Comparison of ENCODE assay signal across 8 mouse cellular contexts in the genomic region with DNA sequence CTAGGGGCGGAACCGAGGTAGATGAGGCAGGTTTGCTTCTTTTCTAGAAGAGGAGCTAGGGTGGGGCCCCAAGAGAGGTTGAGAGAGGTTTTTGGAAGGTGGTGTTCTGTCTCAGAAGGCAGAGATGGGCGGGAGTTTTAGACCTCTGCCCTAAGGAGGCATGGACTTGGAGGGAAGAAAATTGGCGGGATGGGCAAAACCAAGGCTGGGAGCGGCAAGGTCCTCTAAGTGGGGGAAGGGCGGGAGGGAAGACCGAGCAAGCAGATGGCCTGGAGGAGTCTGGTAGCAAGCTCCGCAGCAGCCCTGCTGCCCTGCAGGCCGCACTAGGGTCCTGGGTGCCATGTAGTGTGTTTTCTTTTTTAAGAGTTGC. TPM values are rescaled to one million over a fixed set of nuclear protein-coding genes. Genes with fewer than 3 reads are reported as not detected.
A peak's percentile ranks its signal among the peaks of the same experiment; 100 is the strongest.
DNase-seq lines count a peak whose midpoint lies in the region; ATAC-seq and TF ChIP-seq lines count a peak whose summit lies in the region.

No protein-coding gene starts in this region.

- H3K27ac ChIP-seq in heart, embryonic 13.5 days (replicated peaks) = no peak overlapping the region
- peak overlapping the region; percentile 99 for H3K27ac ChIP-seq in ES-E14 (ENCODE audit: insufficient read depth, low read depth, low read length, poor library complexity, severe bottlenecking)

- peak overlapping the region; percentile 92; the same call in 1 of the 2 replicates for H3K9ac ChIP-seq in heart, embryonic 13.5 days
- peak overlapping the region; percentile 84 for H3K9ac ChIP-seq in ES-E14 (ENCODE audit: insufficient read depth, low read depth, low read length, poor library complexity, severe bottlenecking)

- no peaks in the 10 kb centered on the region for H3K36me3 ChIP-seq in heart, embryonic 13.5 days
- no peaks in the 10 kb centered on the region for H3K36me3 ChIP-seq in ES-E14 (ENCODE audit: control insufficient read depth, insufficient read depth, low read length, poor library complexity, severe bottlenecking)

- no peak for DNase-seq in heart, adult 8-10 months (ENCODE audit: low spot score)
- DNase-seq in ES-E14 (ENCODE audit: low read depth, low spot score) = no peak
- DNase-seq in frontal cortex, postnatal 36 days (ENCODE audit: low spot score in 2 of 2) = no peak
- no peak for DNase-seq in frontal cortex, postnatal 14 days (ENCODE audit: low spot score in 2 of 2)
- no peak for DNase-seq in cerebellum, adult 9-10 months

- no peaks in the 10 kb centered on the region for H3K27me3 ChIP-seq in heart, embryonic 13.5 days (replicated peaks)

- no peak for ATAC-seq in heart, embryonic 13.5 days (ENCODE audit: extremely low read depth, insufficient number of reproducible peaks, low FRiP score, low TSS enrichment)
- peak; percentile 12; the same call in 1 of the 2 replicates for ATAC-seq in granulocyte monocyte progenitor cell, adult 5-6 weeks (replicated peaks; ENCODE audit: poor library complexity, severe bottlenecking)
- peak; percentile 30; the same call in 1 of the 2 replicates for ATAC-seq in megakaryocyte progenitor cell, adult 5-6 weeks (replicated peaks; ENCODE audit: poor library complexity)

- peaks cover 15% of the 10 kb centered on the region; the same call in 1 of the 2 replicates for H3K4me1 ChIP-seq in heart, embryonic 13.5 days
- peaks cover 5 to 6% of the 10 kb centered on the region in 2 experiments; a peak in 3 of 4 replicates for H3K4me1 ChIP-seq in ES-E14 (ENCODE audit: control insufficient read depth in 2 of 2, insufficient read depth in 2 of 2, low read length in 2 of 2, poor library complexity in 1 of 2)

- H3K4me2 ChIP-seq in heart, embryonic 13.5 days = peak overlapping the region; percentile 90

- in situ Hi-C loops in ES-E14 (cut with MboI; ENCODE audit: low sequenced_read_pairs in 2 of 2, unreplicated experiment in 2 of 2) = no loop called here

- peak overlapping the region; percentile 79 for H3K4me3 ChIP-seq in heart, embryonic 13.5 days
- peak overlapping the region; percentile 52 to 55 for H3K4me3 ChIP-seq in ES-E14 (ENCODE audit: insufficient read depth in 1 of 2, low read depth in 1 of 2, low read length in 2 of 2, poor library complexity in 1 of 2, severe bottlenecking in 1 of 2)

- WGBS in heart, embryonic 13.5 days = under 1% methylated on average over 9 of the region's 9 CpGs

- no peaks in the 10 kb centered on the region for H3K9me3 ChIP-seq in heart, embryonic 13.5 days
- no peaks in the 10 kb centered on the region for H3K9me3 ChIP-seq in ES-E14 (ENCODE audit: control insufficient read depth, insufficient read depth, low read depth, low read length)

TF ChIP-seq in ES-E14, 5 proteins besides CTCF, POLR2A, EP300 and RAD21:
- TF ChIP-seq HCFC1 (IDR thresholded peaks at IDR 0.05; ENCODE audit: borderline replicate concordance, insufficient read depth, low read length) (no peak), CHD2 (IDR thresholded peaks at IDR 0.05; ENCODE audit: low read depth, low read length) (no peak), ZC3H11A (IDR thresholded peaks at IDR 0.05; ENCODE audit: borderline replicate concordance, low read depth, low read length) (no peak), MAFK (IDR thresholded peaks at IDR 0.05; ENCODE audit: insufficient read depth, low read depth, low read length) (no peak), ZNF384 (IDR thresholded peaks at IDR 0.05; ENCODE audit: low read depth, low read length) (no peak)

RNA-seq across cellular contexts. Expression of a gene that starts 53.5 kb away (rescaled TPM):
- 0.37 and 0.72 TPM in 2 replicates for polyA plus RNA-seq in heart, embryonic 13.5 days (2015; fragmentation: Nextera tagmentation; extraction: Ambion mirVana)
- total RNA-seq in heart, adult 8-10 months (2022) = 10 to 100 TPM in 2 of 4 experiments, 1 to 10 TPM in 2; 5.4 to 17.0 (median 11.6) TPM
- total RNA-seq in ES-E14 (2012; rRNA removed) = 19.6 and 20.1 TPM in 2 replicates
- total RNA-seq in granulocyte monocyte progenitor cell, adult 5-6 weeks (2014; fragmentation: Nextera tagmentation) = not detected in 2 replicates
- total RNA-seq in granulocyte monocyte progenitor cell, adult 5-6 weeks (2017) = not detected in 2 replicates
- 0.17 TPM in 1 of 2 replicates, not detected in the other for total RNA-seq in megakaryocyte progenitor cell, adult 5-6 weeks (2015)
- total RNA-seq in megakaryocyte progenitor cell, adult 5-6 weeks (2017) = 0.61 TPM in 1 of 2 replicates, not detected in the other
